Mouse (Mus musculus) lung, embryonic 16.5 days (tissue): ENCODE measurements around the gene Wdr76. TPM values are rescaled to one million over a fixed set of nuclear protein-coding genes. Genes with fewer than 3 reads are reported as not detected.
"Not testable (repeated sequence)": the region's sequence is repeated elsewhere in the genome, so short reads cannot be mapped to it uniquely, and the experiment has no call there.

ENCODE experiments used
- ATAC-seq: fragments of 200-750 bp; cut with Nextera tagmentation; 2 replicates; pipeline ENCODE4 v1.8.0; 2017; ENCODE audit warnings: low read depth, mild to moderate bottlenecking, moderate library complexity
- H3K27ac ChIP-seq: fragments of 300-500 bp; sonication (generic); 2 replicates; pipeline ENCODE4 v1.5.1; 2014; ENCODE audit warnings: mild to moderate bottlenecking, control low read depth, low read length
- H3K27me3 ChIP-seq: fragments of 300-500 bp; sonication (generic); 2 replicates; pipeline ENCODE4 v1.6.1; 2014; ENCODE audit warnings: low read depth, low read length, mixed read lengths; ENCODE audit not compliant: control insufficient read depth, insufficient read depth
- H3K36me3 ChIP-seq: fragments of 300-500 bp; sonication (generic); 2 replicates; pipeline ENCODE4 v1.6.1; 2014; ENCODE audit warnings: low read length; ENCODE audit not compliant: control insufficient read depth, insufficient read depth
- H3K4me1 ChIP-seq: fragments of 300-500 bp; sonication (generic); replicated peaks from 2 replicates; pipeline ENCODE4 v1.6.1; 2014; ENCODE audit warnings: low read length, mixed read lengths; ENCODE audit not compliant: control insufficient read depth, insufficient read depth
- H3K4me2 ChIP-seq: fragments of 300-500 bp; sonication (generic); 2 replicates; pipeline ENCODE4 v1.6.1; 2014; ENCODE audit warnings: low read depth, low read length, control low read depth
- H3K4me3 ChIP-seq: fragments of 300-500 bp; sonication (generic); 2 replicates; pipeline ENCODE4 v1.5.1; 2014; ENCODE audit warnings: mild to moderate bottlenecking, low read length, control low read depth
- H3K9ac ChIP-seq: fragments of 300-500 bp; sonication (generic); 2 replicates; pipeline ENCODE4 v1.6.1; 2014; ENCODE audit warnings: low read length, control low read depth
- H3K9me3 ChIP-seq: fragments of 300-500 bp; sonication (generic); 2 replicates; pipeline ENCODE4 v1.6.1; 2016; ENCODE audit warnings: low read length; ENCODE audit not compliant: control insufficient read depth
- WGBS: fragments of 180-500 bp; shearing (Covaris S2); extraction: QIAGEN DNeasy Blood & Tissue Kit; methylation state at CpG from one replicate; pipeline ENCODE4 v1.1.7; 2014; 5-methylcytosine and 5-hydroxymethylcytosine counted together
- polyA plus RNA-seq: library from polyadenylated mRNA; unstranded; fragments of >200 nt; fragmentation: Nextera tagmentation; extraction: Ambion mirVana; gene quantifications from 2 replicates; pipeline ENCODE4 v1.2.1, GENCODE M21; 2015

The Wdr76 gene
- polyA plus RNA-seq, 1 experiment from 2014 or later: 9.8 TPM

DNA sequence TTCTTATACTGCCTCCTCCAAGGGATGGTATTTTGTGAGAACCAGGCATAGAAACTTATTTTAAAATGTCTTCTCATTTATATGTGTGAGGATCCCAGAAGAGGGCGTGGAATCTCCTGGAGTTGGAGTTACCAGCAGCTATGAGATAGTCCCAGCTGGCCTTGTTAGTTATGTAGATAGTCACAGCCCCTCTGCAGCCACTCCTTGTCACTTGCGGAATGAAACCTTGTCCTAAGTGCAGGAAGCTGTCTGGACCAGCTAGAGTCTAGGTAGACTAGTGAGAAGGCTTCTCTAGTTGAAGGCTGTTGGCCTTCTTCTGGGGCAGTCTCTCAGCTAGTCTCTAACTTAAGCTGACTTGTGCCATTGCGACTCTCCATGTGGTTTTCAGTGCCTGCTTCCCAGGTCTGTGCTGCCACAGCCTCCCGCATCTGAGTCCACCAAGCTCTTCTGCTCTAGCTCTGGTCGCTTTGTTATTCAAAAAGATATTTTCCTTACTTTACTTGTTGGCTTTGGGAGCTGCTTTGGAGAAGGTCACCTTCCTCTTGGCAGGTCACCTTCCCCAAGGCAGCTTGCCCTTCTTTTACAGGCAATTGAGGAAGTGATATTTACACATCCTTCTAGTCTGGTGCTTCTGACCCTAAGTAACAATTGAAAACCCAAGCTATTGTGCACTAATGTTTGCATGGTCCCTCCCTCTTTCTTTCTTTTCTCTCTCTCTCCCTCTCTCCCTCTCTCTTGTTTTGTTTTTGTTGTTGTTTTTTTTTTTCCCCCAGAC lies 6.7 kb downstream of the Wdr76 start:
- not testable (repeated sequence) for H3K36me3 ChIP-seq, H3K4me2 ChIP-seq, ATAC-seq, H3K27ac ChIP-seq, H3K27me3 ChIP-seq, H3K9ac ChIP-seq, H3K4me3 ChIP-seq, H3K4me1 ChIP-seq, H3K9me3 ChIP-seq
- WGBS: 86% methylated on average over 4 of the region's 5 CpGs

DNA sequence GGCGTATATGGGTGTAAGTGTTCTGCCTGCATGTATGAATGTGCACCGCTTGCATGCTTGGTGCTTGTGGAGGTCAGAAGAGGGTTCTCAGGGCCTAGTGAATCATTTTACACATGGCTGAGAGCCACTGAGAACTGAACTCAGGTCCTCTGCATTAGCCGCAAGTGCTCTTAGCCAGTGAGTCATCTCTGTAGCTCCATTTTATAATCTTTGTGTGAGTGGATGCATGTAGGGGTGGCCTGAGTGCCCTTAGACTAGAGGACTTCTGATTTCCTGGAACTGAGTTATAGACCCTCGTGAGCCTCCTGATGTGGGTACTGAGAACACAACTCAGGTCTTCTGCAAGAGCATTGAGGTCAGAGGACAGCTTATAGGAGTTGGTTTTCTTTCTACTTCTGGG lies 7.7 kb downstream of the Wdr76 start:
- no peaks in the 10 kb centered on the region for H3K9me3 ChIP-seq
- no peak for ATAC-seq
- H3K4me1 ChIP-seq: no peaks in the 10 kb centered on the region; the same call in 1 of the 2 replicates
- H3K27me3 ChIP-seq: no peaks in the 10 kb centered on the region
- 88% methylated on average over 4 of the region's 4 CpGs for WGBS
- no peak overlapping the region for H3K4me2 ChIP-seq
- no peak overlapping the region for H3K9ac ChIP-seq
- peaks cover 5% of the 10 kb centered on the region; the same call in 1 of the 2 replicates for H3K36me3 ChIP-seq
- no peak overlapping the region for H3K27ac ChIP-seq
- H3K4me3 ChIP-seq: no peak overlapping the region

DNA sequence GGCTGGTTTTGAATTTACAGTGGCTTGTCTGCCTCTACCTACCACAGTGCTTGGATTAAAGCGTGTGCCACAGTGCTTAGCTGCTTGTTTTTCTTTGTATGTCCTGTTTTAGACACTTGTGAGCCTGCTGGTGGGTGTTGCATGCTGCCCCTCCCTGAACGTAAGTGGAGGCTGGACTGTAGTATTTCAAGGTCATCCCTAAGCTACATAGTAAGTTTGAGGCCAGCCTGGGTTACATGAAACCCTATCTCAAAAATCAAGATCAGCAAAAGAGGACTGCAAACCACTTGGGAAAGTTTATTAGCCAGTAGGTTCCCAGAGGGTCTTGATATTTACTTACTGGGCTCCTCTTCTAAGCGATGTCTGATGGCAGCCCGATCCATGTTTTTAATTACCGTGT lies 11.6 kb downstream of the Wdr76 start:
- H3K4me3 ChIP-seq: no peak overlapping the region
- peaks cover 8% of the 10 kb centered on the region; the same call in 1 of the 2 replicates for H3K36me3 ChIP-seq
- no peak overlapping the region for H3K27ac ChIP-seq
- no peaks in the 10 kb centered on the region for H3K9me3 ChIP-seq
- 91% methylated on average over 5 of the region's 5 CpGs for WGBS
- H3K9ac ChIP-seq: no peak overlapping the region
- no peaks in the 10 kb centered on the region for H3K4me1 ChIP-seq
- H3K4me2 ChIP-seq: no peak overlapping the region
- no peak for ATAC-seq
- no peaks in the 10 kb centered on the region for H3K27me3 ChIP-seq

DNA sequence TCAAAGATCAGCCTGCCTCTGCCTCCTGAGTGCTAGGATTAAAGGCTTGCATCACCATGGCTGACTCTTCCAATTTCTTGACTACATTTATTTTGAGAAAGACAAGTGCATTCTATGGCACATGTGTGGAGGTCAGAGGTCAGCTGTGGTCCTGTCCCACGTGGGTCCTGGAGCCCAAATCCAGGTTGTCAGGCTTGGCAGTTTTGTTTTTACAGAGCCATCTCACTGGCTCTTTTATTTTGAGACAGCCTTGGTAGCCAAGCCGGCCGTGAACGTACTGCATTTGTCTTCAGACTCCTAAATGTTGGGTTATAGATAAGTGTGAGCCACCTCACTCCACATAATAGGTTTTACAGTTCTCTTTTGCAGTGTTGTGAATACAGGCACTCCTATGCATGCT lies 12.2 kb downstream of the Wdr76 start:
- ATAC-seq, H3K36me3 ChIP-seq, H3K4me3 ChIP-seq, H3K4me1 ChIP-seq, H3K4me2 ChIP-seq, H3K27me3 ChIP-seq, H3K27ac ChIP-seq, H3K9ac ChIP-seq, H3K9me3 ChIP-seq: not testable (repeated sequence)
- 87% methylated on average over 4 of the region's 4 CpGs for whole genome bisulfite sequencing

DNA sequence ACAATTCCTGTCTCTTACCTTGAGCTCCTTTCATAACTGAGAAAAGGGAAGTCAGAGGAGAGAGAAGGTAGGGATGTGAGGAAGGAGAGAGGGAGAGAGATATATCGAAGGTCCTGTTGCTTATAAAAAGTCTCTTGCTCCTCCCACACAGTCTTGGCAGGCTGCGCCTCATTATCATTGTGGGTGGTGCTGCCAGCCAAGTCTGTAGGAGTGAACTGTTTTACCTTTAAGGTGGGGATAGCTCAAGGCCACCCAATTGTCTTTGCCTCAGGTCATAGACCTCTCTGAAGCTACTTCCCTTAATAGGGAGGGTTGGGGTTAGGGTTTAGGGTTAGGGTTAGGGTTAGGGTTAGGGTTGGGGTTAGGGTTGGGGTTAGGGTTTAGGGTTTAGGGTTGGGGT lies 15.5 kb downstream of the Wdr76 start:
- no peak overlapping the region for H3K27ac ChIP-seq
- 80% methylated on average over 2 of the region's 2 CpGs for WGBS
- no peak overlapping the region for H3K9ac ChIP-seq
- peaks cover 10% of the 10 kb centered on the region; the same call in 1 of the 2 replicates for H3K36me3 ChIP-seq
- no peaks in the 10 kb centered on the region for H3K9me3 ChIP-seq
- no peak overlapping the region for H3K4me2 ChIP-seq
- no peaks in the 10 kb centered on the region for H3K4me1 ChIP-seq
- no peaks in the 10 kb centered on the region for H3K27me3 ChIP-seq
- ATAC-seq: no peak
- no peak overlapping the region for H3K4me3 ChIP-seq

DNA sequence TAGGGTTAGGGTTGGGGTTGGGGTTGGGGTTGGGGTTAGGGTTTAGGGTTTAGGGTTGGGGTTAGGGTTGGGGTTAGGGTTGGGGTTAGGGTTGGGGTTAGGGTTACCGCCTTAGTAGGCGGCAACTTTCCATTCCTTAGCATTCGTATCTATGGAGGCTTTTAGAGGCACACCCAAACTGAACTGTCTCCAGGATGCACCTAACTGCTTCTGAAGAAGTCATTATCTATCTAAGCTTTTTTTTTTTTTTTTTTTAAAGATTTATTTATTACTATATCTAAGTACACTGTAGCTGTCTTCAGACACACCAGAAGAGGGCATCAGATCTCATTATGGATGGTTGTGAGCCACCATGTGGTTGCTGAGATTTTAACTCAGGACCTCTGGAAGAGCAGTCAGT lies 16.3 kb downstream of the Wdr76 start:
- not testable (repeated sequence) for H3K4me1 ChIP-seq, H3K4me2 ChIP-seq, ATAC-seq, H3K27me3 ChIP-seq, H3K36me3 ChIP-seq, H3K9ac ChIP-seq, H3K27ac ChIP-seq, H3K4me3 ChIP-seq, H3K9me3 ChIP-seq
- 95% methylated on average over 3 of the region's 3 CpGs for WGBS

DNA sequence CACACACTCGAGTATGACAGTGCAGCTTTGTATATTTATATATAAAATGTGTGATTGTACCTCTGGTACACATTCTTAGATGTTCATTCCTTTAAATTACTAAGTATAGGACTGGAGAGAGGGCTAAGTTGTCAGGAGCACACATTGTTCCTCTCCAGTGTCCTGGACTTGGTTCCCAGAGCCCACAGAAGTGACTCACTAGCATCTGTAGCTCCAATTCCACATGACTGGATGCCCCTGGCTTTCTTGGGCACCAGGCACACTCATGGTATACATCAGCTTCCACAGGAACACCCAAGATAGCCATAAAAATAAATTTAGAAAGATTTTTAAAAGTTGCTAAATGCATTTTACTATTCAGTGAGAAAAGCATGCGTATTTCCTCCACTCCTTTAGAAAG lies 18.5 kb downstream of the Wdr76 start:
- ATAC-seq: no peak
- WGBS: 93% methylated on average over 2 of the region's 2 CpGs
- no peak overlapping the region for H3K27ac ChIP-seq
- H3K4me2 ChIP-seq: no peak overlapping the region
- peaks cover 4% of the 10 kb centered on the region; the same call in 1 of the 2 replicates for H3K36me3 ChIP-seq
- no peaks in the 10 kb centered on the region for H3K9me3 ChIP-seq
- no peak overlapping the region for H3K4me3 ChIP-seq
- no peaks in the 10 kb centered on the region for H3K27me3 ChIP-seq
- no peak overlapping the region for H3K9ac ChIP-seq
- H3K4me1 ChIP-seq: no peaks in the 10 kb centered on the region

DNA sequence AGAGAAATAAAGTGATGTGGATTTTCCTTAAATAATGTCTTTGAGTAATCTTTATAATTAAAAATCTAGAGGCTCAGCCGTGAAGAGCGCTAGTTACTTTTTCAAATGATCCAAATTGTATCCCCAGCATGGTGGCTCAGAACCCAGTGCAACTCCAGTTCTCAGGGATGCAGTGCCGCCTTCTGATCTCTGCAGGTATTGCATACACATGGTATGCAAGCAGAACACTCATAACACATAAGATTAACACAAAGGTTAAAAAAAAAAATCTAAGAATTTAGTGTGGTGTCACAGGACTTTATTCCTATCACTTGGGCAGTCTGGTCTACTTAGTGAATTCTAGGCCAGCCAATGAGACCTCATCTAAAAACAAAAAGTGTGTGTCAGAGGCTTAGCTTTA lies 38.3 kb downstream of the Wdr76 start:
- no peak for ATAC-seq
- H3K9ac ChIP-seq: no peak overlapping the region
- no peaks in the 10 kb centered on the region for H3K4me1 ChIP-seq
- H3K27ac ChIP-seq: no peak overlapping the region
- H3K27me3 ChIP-seq: no peaks in the 10 kb centered on the region
- peaks cover 11% of the 10 kb centered on the region for H3K36me3 ChIP-seq
- WGBS: 89% methylated on average over 3 of the region's 3 CpGs
- no peak overlapping the region for H3K4me3 ChIP-seq
- no peak overlapping the region for H3K4me2 ChIP-seq
- no peaks in the 10 kb centered on the region for H3K9me3 ChIP-seq

DNA sequence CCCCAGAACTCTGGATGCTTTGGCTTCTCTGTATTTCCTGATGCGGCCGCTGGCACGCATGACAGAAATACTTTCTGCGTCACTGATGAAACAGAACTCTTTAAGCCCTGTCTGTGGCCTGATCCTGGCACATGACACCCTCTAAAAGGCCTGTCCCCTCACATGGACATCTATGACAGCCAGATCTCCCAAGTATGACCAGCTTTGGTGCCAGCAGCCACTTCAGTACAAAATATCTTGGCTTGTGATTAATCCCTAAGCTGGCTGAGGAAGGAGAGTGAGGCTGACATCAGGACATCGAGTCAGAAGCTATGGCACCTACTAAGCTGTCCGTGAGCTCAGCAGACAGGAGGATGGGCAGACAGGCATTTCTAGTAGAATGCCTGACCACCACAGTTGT lies 43.1 kb downstream of the Wdr76 start:
- H3K9ac ChIP-seq: no peak overlapping the region
- no peak overlapping the region for H3K27ac ChIP-seq
- no peak overlapping the region for H3K4me2 ChIP-seq
- H3K36me3 ChIP-seq: no peaks in the 10 kb centered on the region; the same call in 1 of the 2 replicates
- WGBS: 89% methylated on average over 6 of the region's 6 CpGs
- H3K4me1 ChIP-seq: no peaks in the 10 kb centered on the region
- no peak overlapping the region for H3K4me3 ChIP-seq
- H3K27me3 ChIP-seq: no peaks in the 10 kb centered on the region
- no peaks in the 10 kb centered on the region for H3K9me3 ChIP-seq
- ATAC-seq: no peak
